Mouse (Mus musculus) granulocyte monocyte progenitor cell, adult 5-6 weeks (primary cell): Measurements from ENCODE around the gene Il12b. TPM values are rescaled to one million over a fixed set of nuclear protein-coding genes. Genes with fewer than 3 reads are reported as not detected.

Experiments used
- total RNA-seq, 2 experiments: library from RNA; stranded (forward) in 1 of 2; stranded (reverse) in 1 of 2; fragments of 200-712, 200-1000 nt in 1 of 2; fragments of >200 nt in 1 of 2; fragmentation: Nextera tagmentation in 1 of 2; gene quantifications; 2 replicates each; pipeline ENCODE4 v1.2.3; 2014 to 2017

The Il12b gene
- total RNA-seq, 2 experiments from 2014 or later: not detected

Other genes with a start within 250 kb of the Il12b start
- gene Ublcp1, start 70.4 kb downstream of the Il12b start, total RNA-seq (2014; fragmentation: Nextera tagmentation): 8.4 and 9.3 TPM in 2 replicates
- gene Ublcp1, start 70.4 kb downstream of the Il12b start, total RNA-seq (2017): 4.7 and 12.6 TPM in 2 replicates
- 18.9 and 20.7 TPM in 2 replicates for gene Rnf145, start 118.9 kb downstream of the Il12b start, total RNA-seq (2014; fragmentation: Nextera tagmentation)
- 18.2 and 22.2 TPM in 2 replicates for gene Rnf145, start 118.9 kb downstream of the Il12b start, total RNA-seq (2017)
- not detected in 2 replicates for gene Ebf1, start 217.3 kb downstream of the Il12b start, total RNA-seq (2014; fragmentation: Nextera tagmentation)
- not detected in 2 replicates for gene Ebf1, start 217.3 kb downstream of the Il12b start, total RNA-seq (2017)